Mouse (Mus musculus) G1E-ER4 (cell line): ENCODE measurements around the gene Srcin1. TPM values are rescaled to one million over a fixed set of nuclear protein-coding genes. Genes with fewer than 3 reads are reported as not detected.

ENCODE experiments used
- GATA1 ChIP-seq: IDR thresholded peaks from one replicate; pipeline ENCODE4 v1.8.0; 2012; ENCODE audit warnings: low read length, inconsistent platforms
- polyA plus RNA-seq: library from polyadenylated mRNA; stranded (reverse); fragments of >175 nt; gene quantifications from 2 replicates; pipeline ENCODE4 v1.2.3, GENCODE M21; 2012

The Srcin1 gene
- polyA plus RNA-seq, 1 experiment, result 0.18 TPM

GRCm38 (mm10) chr11:97569301-97569724 lies 6.7 kb downstream of the Srcin1 start:
- no peak for TF ChIP-seq GATA1

- no peak for TF ChIP-seq GATA1
Measured at GRCm38 (mm10) chr11:97568729-97569128, 7.3 kb downstream of the Srcin1 start.

- no peak for TF ChIP-seq GATA1
Measured at GRCm38 (mm10) chr11:97567480-97567879, 8.5 kb downstream of the Srcin1 start.

GRCm38 (mm10) chr11:97566551-97566950 lies 9.4 kb downstream of the Srcin1 start:
- no peak for TF ChIP-seq GATA1

- TF ChIP-seq GATA1, result no peak
Measured at GRCm38 (mm10) chr11:97563730-97564129, 12.3 kb downstream of the Srcin1 start.

- no peak for TF ChIP-seq GATA1
Measured at GRCm38 (mm10) chr11:97562536-97562935, 13.4 kb downstream of the Srcin1 start.

- TF ChIP-seq GATA1, result no peak
Measured at GRCm38 (mm10) chr11:97560210-97560963, 15.6 kb downstream of the Srcin1 start.

- no peak for TF ChIP-seq GATA1
Measured at GRCm38 (mm10) chr11:97559549-97559948, 16.4 kb downstream of the Srcin1 start.

- TF ChIP-seq GATA1, result no peak
Measured at GRCm38 (mm10) chr11:97557885-97558284, 18.1 kb downstream of the Srcin1 start.

GRCm38 (mm10) chr11:97556569-97557408 lies 19.2 kb downstream of the Srcin1 start:
- no peak for TF ChIP-seq GATA1

- TF ChIP-seq GATA1, result no peak
Measured at GRCm38 (mm10) chr11:97555144-97555543, 20.8 kb downstream of the Srcin1 start.

GRCm38 (mm10) chr11:97552151-97552550 lies 23.8 kb downstream of the Srcin1 start:
- no peak for TF ChIP-seq GATA1

- TF ChIP-seq GATA1, result no peak
Measured at GRCm38 (mm10) chr11:97548757-97549156, 27.2 kb downstream of the Srcin1 start.

GRCm38 (mm10) chr11:97547957-97548706 lies 27.9 kb downstream of the Srcin1 start:
- no peak for TF ChIP-seq GATA1

GRCm38 (mm10) chr11:97546804-97547411 lies 29.1 kb downstream of the Srcin1 start:
- TF ChIP-seq GATA1, result no peak
